Mouse (Mus musculus) midbrain, embryonic 13.5 days (tissue): ENCODE measurements around the gene Relb. TPM values are rescaled to one million over a fixed set of nuclear protein-coding genes. Genes with fewer than 3 reads are reported as not detected.
"Not testable (repeated sequence)": the region's sequence is repeated elsewhere in the genome, so short reads cannot be mapped to it uniquely, and the experiment has no call there.

Source experiments
- ATAC-seq: fragments of 200-750 bp; cut with Nextera tagmentation; 2 replicates; pipeline ENCODE4 v1.8.0; 2017; ENCODE audit warnings: mild to moderate bottlenecking, moderate TSS enrichment, moderate library complexity
- H3K27ac ChIP-seq: fragments of 300-500 bp; sonication (generic); 2 replicates; pipeline ENCODE4 v1.5.1; 2015; ENCODE audit warnings: inconsistent platforms, mild to moderate bottlenecking, moderate library complexity
- H3K27me3 ChIP-seq: fragments of 300-500 bp; sonication (generic); 2 replicates; pipeline ENCODE4 v1.6.1; 2015; ENCODE audit warnings: mild to moderate bottlenecking, inconsistent platforms
- H3K36me3 ChIP-seq: fragments of 300-500 bp; sonication (generic); 2 replicates; pipeline ENCODE4 v1.6.1; 2015; ENCODE audit warnings: mild to moderate bottlenecking, inconsistent platforms
- H3K4me1 ChIP-seq: fragments of 300-500 bp; sonication (generic); replicated peaks from 2 replicates; pipeline ENCODE4 v1.6.1; 2015; ENCODE audit warnings: inconsistent platforms
- H3K4me2 ChIP-seq: fragments of 300-500 bp; sonication (generic); replicated peaks from 2 replicates; pipeline ENCODE4 v1.6.1; 2015; ENCODE audit warnings: moderate library complexity, mild to moderate bottlenecking, inconsistent platforms
- H3K4me3 ChIP-seq: fragments of 300-500 bp; sonication (generic); replicated peaks from 2 replicates; pipeline ENCODE4 v1.5.1; 2015; ENCODE audit warnings: mild to moderate bottlenecking, inconsistent platforms
- H3K9ac ChIP-seq: fragments of 300-500 bp; sonication (generic); replicated peaks from 2 replicates; pipeline ENCODE4 v1.6.1; 2015; ENCODE audit warnings: mild to moderate bottlenecking, inconsistent platforms
- H3K9me3 ChIP-seq: fragments of 300-500 bp; sonication (generic); 2 replicates; pipeline ENCODE4 v1.6.1; 2016; ENCODE audit warnings: mild to moderate bottlenecking, inconsistent platforms
- WGBS: fragments of 180-500 bp; shearing (Covaris S2); methylation state at CpG from one replicate; pipeline ENCODE4 v1.1.7; 2015; 5-methylcytosine and 5-hydroxymethylcytosine counted together
- polyA plus RNA-seq: library from polyadenylated mRNA; unstranded; fragments of >200 nt; fragmentation: Nextera tagmentation; extraction: Ambion mirVana; gene quantifications from 2 replicates; pipeline ENCODE4 v1.2.1, GENCODE M21; 2015

Relb gene
- polyA plus RNA-seq, 1 experiment from 2014 or later, result 4.1 TPM

DNA sequence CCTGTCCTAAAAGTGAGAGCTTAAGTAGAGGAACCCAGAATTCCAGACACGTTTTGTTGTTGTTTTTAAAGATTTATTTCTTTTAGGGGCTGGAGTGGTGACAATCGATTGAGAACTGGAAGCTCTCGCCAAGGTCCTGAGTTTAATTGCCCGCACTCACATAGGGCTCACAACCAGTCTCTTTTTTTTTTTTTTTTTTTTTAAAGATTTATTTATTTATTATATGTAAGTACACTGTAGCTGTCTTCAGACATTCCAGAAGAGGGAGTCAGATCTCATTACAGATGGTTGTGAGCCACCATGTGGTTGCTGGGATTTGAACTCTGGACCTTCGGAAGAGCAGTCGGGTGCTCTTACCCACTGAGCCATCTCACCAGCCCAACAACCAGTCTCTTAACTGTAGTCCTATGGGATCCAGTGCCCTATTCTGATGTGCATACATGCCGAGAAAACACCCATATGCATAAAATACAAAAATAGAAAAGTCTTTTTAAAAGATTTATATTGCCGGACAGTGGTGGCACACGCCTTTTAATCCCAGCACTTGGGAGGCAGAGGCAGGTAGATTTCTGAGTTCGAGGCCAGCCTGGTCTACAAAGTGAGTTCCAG is 24.5 kb downstream of the Relb start:
- not testable (repeated sequence) for H3K9ac ChIP-seq, H3K9me3 ChIP-seq, H3K27me3 ChIP-seq, H3K27ac ChIP-seq
- peak; percentile 12; the same call in 1 of the 2 replicates for ATAC-seq
- H3K4me2 ChIP-seq, result peak overlapping the region; percentile 98
- WGBS, result 59% methylated on average over 10 of the region's 10 CpGs
- H3K4me3 ChIP-seq, result peak overlapping the region; percentile 92
- peaks cover 24% of the 10 kb centered on the region for H3K36me3 ChIP-seq
- H3K4me1 ChIP-seq, result peaks cover 36% of the 10 kb centered on the region

DNA sequence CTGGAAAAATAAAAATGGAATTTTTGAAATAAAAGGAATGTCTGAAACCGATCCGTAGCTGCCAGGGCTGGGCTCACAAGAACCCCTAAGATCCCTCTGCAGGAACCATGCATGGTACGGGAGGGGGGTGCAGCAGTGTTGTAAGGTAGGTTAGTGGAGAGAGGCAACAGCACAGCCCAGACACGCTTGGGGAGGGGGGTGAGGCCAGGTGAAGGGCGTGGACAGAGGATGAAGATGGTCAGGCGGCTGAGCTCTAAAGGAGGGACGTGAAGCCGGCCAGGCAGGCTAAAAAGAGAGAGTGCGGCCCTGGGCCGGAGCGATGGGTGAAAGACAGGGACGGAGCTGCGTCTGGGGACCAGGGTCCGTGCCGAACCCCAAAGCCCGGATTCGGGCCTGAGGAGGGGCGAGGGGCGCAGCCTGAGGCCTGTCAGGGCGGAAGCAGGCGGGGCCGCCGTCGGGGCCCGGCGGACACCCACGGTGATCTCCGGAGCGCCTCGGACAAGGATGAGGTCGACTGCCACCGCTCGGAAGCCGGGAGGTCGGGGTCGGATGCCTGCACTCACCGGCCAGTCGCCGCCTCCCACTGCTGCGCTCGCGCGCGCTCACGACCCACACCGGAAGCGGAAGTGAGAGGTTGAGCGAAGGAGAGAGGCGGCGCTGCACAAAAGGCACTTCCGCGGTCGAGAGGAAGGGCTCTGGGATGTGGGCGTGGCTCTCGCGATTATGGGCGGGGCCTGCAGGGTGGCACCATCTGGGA is 25.2 kb downstream of the Relb start, which contains the start of gene Clasrp:
TSS of gene Clasrp (minus strand) at position 638 of the 757 bp plus-strand sequence.
- peak within 1 kb of the TSS; percentile 92 for H3K4me3 ChIP-seq

DNA sequence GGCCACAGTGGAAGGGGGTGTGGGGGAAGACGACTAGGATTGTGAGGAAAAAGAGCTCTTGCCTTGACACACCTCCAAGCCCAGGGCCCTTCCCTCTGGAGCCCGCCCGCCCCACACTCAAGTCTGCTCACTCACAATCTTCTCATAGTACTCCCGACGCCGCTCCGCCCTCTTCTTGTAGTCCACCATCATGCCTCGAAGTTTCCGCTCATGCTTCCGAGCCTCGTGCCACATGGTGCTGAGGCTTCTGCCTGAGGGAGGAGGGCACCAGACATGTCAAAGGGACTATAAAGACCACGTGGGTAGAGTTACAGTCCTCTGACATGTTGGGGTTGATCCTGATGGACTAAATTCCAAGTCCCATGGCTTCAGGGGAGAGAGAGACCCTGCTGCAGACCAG is 26.2 kb downstream of the Relb start:
- no peak overlapping the region for H3K27ac ChIP-seq
- 89% methylated on average over 12 of the region's 12 CpGs for WGBS
- H3K9ac ChIP-seq, result peak overlapping the region; percentile 98
- H3K27me3 ChIP-seq, result no peaks in the 10 kb centered on the region
- no peaks in the 10 kb centered on the region for H3K9me3 ChIP-seq
- H3K4me2 ChIP-seq, result peak overlapping the region; percentile 98
- peaks cover 36% of the 10 kb centered on the region for H3K4me1 ChIP-seq
- ATAC-seq, result no peak
- peaks cover 41% of the 10 kb centered on the region for H3K36me3 ChIP-seq
- peak overlapping the region; percentile 92 for H3K4me3 ChIP-seq

More for the DNA sequence above, 25.2 kb downstream of the Relb start, which contains the start of gene Clasrp:
- peak; percentile 93 for ATAC-seq
- WGBS, result 2% methylated on average over 56 of the region's 57 CpGs
- Histone ChIP-seq H3K9me3 (no peaks in the 10 kb centered on the region), H3K4me2 (peak within 1 kb of the TSS; percentile 98), H3K36me3 (peaks cover 31% of the 10 kb centered on the region), H3K4me1 (peaks cover 36% of the 10 kb centered on the region), H3K27ac (peak within 1 kb of the TSS; percentile 68), H3K9ac (peak within 1 kb of the TSS; percentile 98), H3K27me3 (no peaks in the 10 kb centered on the region)

DNA sequence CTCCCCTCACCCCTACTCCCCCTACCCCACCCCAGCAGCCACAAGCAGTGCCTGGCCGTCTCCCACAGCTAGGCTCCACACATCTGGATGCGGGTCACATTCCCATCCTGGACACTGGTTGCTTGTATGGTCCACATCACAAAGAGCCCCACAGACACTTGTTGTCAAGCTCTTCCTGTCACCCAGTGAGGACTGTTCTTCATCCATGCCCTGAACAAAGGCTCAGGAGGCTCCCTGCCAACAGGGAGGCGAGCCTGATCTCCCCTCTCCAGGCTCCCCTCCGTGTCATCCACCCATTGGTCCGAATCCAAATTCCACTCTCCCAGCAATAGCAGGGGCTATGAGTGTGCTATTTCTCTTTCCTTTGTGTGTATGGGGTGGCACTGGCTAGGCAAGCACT is 28.7 kb downstream of the Relb start:
- Histone ChIP-seq H3K9ac (no peak overlapping the region), H3K4me3 (no peak overlapping the region), H3K4me1 (peaks cover 36% of the 10 kb centered on the region), H3K27me3 (no peaks in the 10 kb centered on the region), H3K27ac (0 out of 2 replicates have a peak overlapping the region, but pooled peaks have one; percentile 9), H3K4me2 (no peak overlapping the region), H3K9me3 (no peaks in the 10 kb centered on the region), H3K36me3 (peaks cover 60% of the 10 kb centered on the region)
- 53% methylated on average over 5 of the region's 5 CpGs for WGBS
- ATAC-seq, result peak; percentile 35

DNA sequence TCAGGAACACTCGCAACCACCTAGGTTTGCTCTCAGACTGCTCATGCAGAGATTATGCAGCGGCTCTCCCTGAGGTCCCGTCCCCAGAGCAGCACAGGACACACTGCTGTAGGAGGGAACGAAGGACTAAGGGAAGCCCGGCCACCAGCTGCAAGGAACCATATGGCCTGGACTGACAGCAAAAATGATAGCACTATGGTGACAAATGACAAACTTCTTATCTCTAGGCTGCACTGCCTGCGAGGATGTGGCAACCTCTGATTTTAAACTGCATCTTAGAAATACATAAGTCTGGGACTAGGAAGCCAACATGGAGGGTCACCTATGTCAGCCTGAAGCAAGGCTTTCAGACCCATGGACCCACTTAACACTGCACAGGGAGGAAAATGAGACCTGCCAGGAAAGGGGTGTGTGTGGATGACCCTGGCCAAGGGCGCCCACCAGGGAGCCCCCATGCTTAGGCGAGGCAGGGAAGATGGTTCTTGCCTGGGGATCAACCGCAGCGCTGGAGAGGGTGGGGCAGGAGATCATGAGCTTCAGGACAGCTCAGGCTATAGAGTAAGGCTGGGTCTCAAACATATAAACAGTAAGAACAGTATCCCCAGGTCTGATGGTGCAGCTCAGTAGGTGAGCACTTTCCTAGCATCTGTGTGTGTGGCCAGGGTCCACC is 36.0 kb downstream of the Relb start:
- Histone ChIP-seq H3K9ac (no peak overlapping the region; the same call in 1 of the 2 replicates), H3K36me3 (peaks cover 94% of the 10 kb centered on the region), H3K4me3 (no peak overlapping the region), H3K27me3 (no peaks in the 10 kb centered on the region), H3K27ac (no peak overlapping the region), H3K9me3 (no peaks in the 10 kb centered on the region), H3K4me1 (no peaks in the 10 kb centered on the region), H3K4me2 (no peak overlapping the region)
- 94% methylated on average over 10 of the region's 10 CpGs for WGBS
- ATAC-seq, result no peak

DNA sequence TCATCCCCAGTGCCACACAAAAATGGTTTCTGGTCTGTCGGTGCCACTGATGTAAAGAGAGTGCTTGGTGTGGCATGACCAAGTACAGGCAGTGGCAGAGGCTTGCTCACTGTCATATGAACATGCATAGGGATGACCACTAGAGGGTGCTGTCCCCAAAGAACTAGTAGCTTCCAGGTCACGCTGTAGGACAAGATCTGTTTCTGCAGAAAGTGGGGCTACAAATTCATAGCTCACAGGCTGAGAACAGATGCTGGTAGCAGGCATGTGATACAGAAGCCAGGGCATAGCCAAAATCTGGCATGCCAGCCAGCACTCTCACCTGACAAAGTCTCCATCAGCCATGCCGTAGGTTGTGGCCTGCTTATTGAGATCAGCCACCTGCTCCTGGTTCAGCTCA is 39.3 kb downstream of the Relb start:
- Histone ChIP-seq H3K27me3 (no peaks in the 10 kb centered on the region), H3K36me3 (peaks cover 99% of the 10 kb centered on the region), H3K4me2 (no peak overlapping the region), H3K4me1 (no peaks in the 10 kb centered on the region), H3K4me3 (no peak overlapping the region), H3K27ac (no peak overlapping the region), H3K9ac (no peak overlapping the region), H3K9me3 (no peaks in the 10 kb centered on the region)
- 71% methylated on average over 3 of the region's 3 CpGs for WGBS
- ATAC-seq, result peak; percentile 54

DNA sequence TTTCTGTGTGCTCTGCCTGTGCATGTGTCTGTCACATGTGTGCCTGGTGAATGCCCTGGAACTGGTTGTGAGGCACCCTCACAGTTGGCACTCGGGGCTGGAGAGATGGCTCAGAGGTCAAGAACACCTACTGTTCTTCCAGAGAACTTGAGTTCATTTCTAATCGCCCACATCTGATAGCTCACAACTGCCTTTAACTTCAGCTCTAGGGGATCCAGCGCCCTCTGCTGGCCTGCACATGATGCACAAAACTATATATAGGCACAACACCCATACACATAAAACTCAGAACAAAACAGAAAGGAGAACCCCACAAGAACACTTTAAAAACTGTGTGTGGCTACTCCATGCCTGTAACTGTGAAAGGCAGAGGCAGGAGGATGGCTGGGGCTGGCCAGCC is 40.0 kb downstream of the Relb start:
- no peak for ATAC-seq
- H3K27ac ChIP-seq, result no peak overlapping the region
- H3K4me2 ChIP-seq, result no peak overlapping the region
- H3K9ac ChIP-seq, result no peak overlapping the region
- no peaks in the 10 kb centered on the region for H3K4me1 ChIP-seq
- no peak overlapping the region for H3K4me3 ChIP-seq
- H3K36me3 ChIP-seq, result peaks cover 100% of the 10 kb centered on the region
- WGBS, result 53% methylated on average over 3 of the region's 3 CpGs
- H3K9me3 ChIP-seq, result no peaks in the 10 kb centered on the region
- no peaks in the 10 kb centered on the region for H3K27me3 ChIP-seq

DNA sequence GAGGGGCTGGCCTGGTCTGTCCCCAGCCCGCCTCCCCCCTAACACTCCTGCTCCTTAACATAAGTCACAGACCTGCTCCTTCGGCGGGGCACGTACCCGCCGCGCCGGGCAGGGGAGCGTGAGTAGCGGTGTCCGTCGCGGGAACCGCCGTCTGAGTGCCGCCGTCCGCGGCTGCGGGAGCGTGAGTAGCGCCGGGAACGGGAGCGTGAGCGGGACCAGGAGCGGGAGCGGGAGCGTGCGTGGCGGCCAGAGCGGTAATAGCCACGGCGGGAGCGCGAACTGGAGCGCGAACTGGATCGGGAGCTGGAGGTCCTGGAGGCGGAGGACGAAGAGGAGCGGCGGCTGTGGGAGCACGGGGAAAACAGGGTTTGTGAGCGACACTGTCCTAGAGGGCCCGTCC is 43.0 kb downstream of the Relb start:
- WGBS, result 78% methylated on average over 46 of the region's 46 CpGs
- no peaks in the 10 kb centered on the region for H3K4me1 ChIP-seq
- H3K27ac ChIP-seq, result no peak overlapping the region
- H3K36me3 ChIP-seq, result peaks cover 97% of the 10 kb centered on the region
- H3K4me2 ChIP-seq, result no peak overlapping the region
- H3K27me3 ChIP-seq, result no peaks in the 10 kb centered on the region
- no peak for ATAC-seq
- no peak overlapping the region for H3K4me3 ChIP-seq
- no peak overlapping the region for H3K9ac ChIP-seq
- H3K9me3 ChIP-seq, result no peaks in the 10 kb centered on the region

DNA sequence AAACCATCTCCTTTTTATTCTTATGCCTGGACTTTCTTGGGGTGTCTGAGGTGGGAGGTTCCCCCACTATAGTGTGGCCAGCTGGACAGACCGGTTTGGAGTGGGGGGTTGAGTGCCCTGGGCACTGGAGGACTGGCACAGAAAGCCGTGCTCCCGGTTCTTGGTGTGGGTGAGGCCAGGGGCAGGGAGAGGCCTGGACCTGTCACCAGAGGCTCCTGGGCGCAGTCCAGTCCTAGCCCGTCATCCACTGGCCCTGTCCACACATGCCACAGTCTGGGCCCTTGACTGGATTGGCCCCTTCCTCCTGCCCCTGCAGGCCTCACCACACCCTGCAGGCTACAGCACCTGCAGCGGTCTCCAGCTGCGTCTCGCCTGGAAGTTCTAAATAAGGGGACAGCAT is 48.6 kb downstream of the Relb start:
- H3K4me1 ChIP-seq, result peaks cover 10% of the 10 kb centered on the region
- ATAC-seq, result no peak
- no peak overlapping the region for H3K4me2 ChIP-seq
- H3K36me3 ChIP-seq, result peaks cover 60% of the 10 kb centered on the region
- H3K9me3 ChIP-seq, result no peaks in the 10 kb centered on the region
- H3K4me3 ChIP-seq, result no peak overlapping the region
- no peak overlapping the region for H3K27ac ChIP-seq
- 87% methylated on average over 8 of the region's 8 CpGs for WGBS
- no peak overlapping the region for H3K9ac ChIP-seq
- H3K27me3 ChIP-seq, result peaks cover 48% of the 10 kb centered on the region

DNA sequence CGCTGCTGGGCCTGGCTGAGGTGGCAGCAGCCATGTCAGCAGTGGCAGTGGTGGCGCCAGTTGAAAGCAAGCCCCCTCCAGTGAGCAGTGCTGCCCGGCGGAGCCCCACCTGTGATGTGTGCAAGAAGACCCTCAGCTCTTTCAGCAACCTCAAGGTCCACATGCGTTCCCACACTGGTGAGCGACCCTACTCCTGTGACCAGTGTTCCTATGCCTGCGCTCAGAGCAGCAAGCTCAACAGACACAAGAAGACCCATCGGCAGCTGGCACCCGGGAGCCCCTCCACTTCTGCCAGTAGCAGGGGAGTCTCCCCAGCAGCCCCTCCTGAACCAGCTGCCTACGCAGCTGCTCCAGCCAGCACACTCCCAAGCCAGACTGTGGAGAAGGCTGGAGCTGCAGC is 49.5 kb downstream of the Relb start:
- WGBS, result 85% methylated on average over 10 of the region's 10 CpGs
- no peaks in the 10 kb centered on the region for H3K9me3 ChIP-seq
- H3K4me3 ChIP-seq, result no peak overlapping the region
- no peak overlapping the region for H3K4me2 ChIP-seq
- peaks cover 57% of the 10 kb centered on the region for H3K27me3 ChIP-seq
- H3K36me3 ChIP-seq, result peaks cover 51% of the 10 kb centered on the region
- H3K4me1 ChIP-seq, result peaks cover 10% of the 10 kb centered on the region
- no peak overlapping the region for H3K27ac ChIP-seq
- H3K9ac ChIP-seq, result no peak overlapping the region
- no peak for ATAC-seq

DNA sequence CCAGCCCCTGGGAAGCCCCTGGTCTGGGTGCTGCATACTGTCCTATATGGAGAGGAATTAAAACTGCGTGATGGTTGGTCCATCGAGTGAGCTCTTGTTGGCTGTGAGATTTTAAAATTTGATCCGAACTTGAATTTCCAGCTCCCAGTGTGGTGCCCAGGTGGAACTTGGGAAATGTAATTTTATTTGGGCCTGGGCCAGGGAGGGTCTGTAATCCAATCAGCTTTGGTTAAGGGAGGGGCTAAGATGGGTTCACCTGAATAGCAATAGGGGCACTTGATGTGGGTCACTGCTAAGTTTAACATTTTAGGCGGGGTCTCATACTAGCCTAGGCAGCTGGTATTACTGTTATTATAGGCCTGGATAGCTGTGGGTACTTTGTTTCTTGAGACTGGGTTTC is 50.8 kb downstream of the Relb start:
- no peak for ATAC-seq
- peaks cover 38% of the 10 kb centered on the region for H3K36me3 ChIP-seq
- no peak overlapping the region for H3K4me3 ChIP-seq
- no peaks in the 10 kb centered on the region for H3K9me3 ChIP-seq
- H3K9ac ChIP-seq, result no peak overlapping the region
- peaks cover 18% of the 10 kb centered on the region for H3K4me1 ChIP-seq
- no peak overlapping the region for H3K4me2 ChIP-seq
- 69% methylated on average over 4 of the region's 4 CpGs for WGBS
- peaks cover 59% of the 10 kb centered on the region for H3K27me3 ChIP-seq
- no peak overlapping the region for H3K27ac ChIP-seq

DNA sequence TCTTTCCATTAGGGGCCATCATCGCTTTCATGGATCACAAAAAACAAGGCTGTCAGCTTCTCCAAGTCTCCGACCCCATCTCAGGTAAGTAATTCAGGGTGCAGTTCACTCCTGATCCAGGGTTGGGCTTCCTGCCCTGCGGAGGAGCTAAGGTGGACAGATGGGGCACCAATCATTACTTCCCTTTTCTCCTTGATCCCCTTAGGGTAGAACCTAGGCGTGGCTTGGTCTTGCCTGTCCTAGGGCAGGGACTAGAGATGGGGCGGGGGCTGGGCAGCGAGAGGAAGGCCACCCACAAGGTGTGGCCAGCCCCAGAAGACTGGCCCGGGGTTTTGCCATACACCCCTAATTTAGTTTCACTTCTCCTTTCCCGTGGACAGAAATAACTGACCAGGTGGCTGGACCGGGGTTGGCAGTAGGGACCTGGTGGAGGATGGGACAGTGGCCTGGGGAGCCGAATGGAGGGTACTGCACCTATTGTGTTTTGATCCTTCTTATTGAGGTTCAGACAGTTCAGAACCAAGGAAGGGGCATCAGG is 51.3 kb downstream of the Relb start:
- H3K4me3 ChIP-seq, result 0 out of 2 replicates have a peak overlapping the region, but pooled peaks have one; percentile 28
- no peak overlapping the region for H3K27ac ChIP-seq
- peak overlapping the region; percentile 51 for H3K4me2 ChIP-seq
- H3K9me3 ChIP-seq, result no peaks in the 10 kb centered on the region
- peaks cover 18% of the 10 kb centered on the region for H3K4me1 ChIP-seq
- peaks cover 59% of the 10 kb centered on the region for H3K27me3 ChIP-seq
- H3K9ac ChIP-seq, result no peak overlapping the region; the same call in 1 of the 2 replicates
- 17% methylated on average over 10 of the region's 10 CpGs for WGBS
- H3K36me3 ChIP-seq, result peaks cover 34% of the 10 kb centered on the region
- ATAC-seq, result no peak
